Mouse (Mus musculus): Measurements from ENCODE around the gene Gpr37l1.
"Not testable (repeated sequence)": the region's sequence is repeated elsewhere in the genome, so short reads cannot be mapped to it uniquely, and the experiment has no call there.

The Gpr37l1 gene

GRCm38 (mm10) chr1:135124573-135125363 lies 42.7 kb downstream of the Gpr37l1 start:
- DNase-seq (ENCODE audit: low read depth), result no peak

- peak; percentile 74 for DNase-seq (ENCODE audit: low read depth)
These were observed 54.8 kb downstream of the Gpr37l1 start for GRCm38 (mm10) chr1:135112661-135113060.

GRCm38 (mm10) chr1:135111271-135111670 lies 56.2 kb downstream of the Gpr37l1 start:
- not testable (repeated sequence) for DNase-seq (ENCODE audit: low read depth)

All from NIH3T3 (cell line).